Mouse (Mus musculus): ENCODE measurements at regions not wholly inside any gene's neighbourhood (a gene's known extent, or its start where the extent isn't known, plus 50 kb on each side); places are given as distances from the start of the nearest gene placed in this dataset.

DNA sequence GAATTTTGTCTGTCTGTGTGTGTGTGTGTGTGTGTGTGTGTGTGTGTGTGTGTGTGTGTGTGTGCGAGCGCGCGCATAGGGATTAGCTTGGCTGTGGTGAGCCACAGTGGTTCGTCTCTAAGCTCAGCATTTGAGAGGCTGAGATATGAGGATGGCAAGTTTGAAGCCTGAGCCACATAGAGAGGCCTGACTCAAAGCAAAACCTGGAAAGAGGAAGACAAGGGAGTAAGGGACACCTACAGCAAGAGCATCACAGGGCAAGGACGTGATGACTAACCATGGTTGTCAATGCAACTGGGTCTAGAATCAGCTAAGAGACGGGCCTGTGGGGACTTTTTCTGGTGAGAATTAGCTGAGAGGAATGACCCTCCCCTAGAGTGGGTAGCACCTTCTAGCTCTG lies 59.2 kb upstream of the Ivns1abp start:
- DNase-seq (ENCODE audit: low spot score): no peak
- 86% methylated on average over 7 of the region's 7 CpGs for WGBS
- no peak overlapping the region for H3K27ac ChIP-seq (replicated peaks; ENCODE audit: low read depth, low read length)
- H3K4me2 ChIP-seq (ENCODE audit: low read depth, low read length): no peak overlapping the region
- H3K9ac ChIP-seq (ENCODE audit: low read depth, low read length): no peak overlapping the region
- no peaks in the 10 kb centered on the region for H3K9me3 ChIP-seq (ENCODE audit: control insufficient read depth, low read length)
- peaks cover 6% of the 10 kb centered on the region; the same call in 1 of the 2 replicates for H3K4me1 ChIP-seq (ENCODE audit: control insufficient read depth, insufficient read depth, low read length)
- no peak overlapping the region for H3K4me3 ChIP-seq (ENCODE audit: low read depth, low read length)
- no peaks in the 10 kb centered on the region for H3K27me3 ChIP-seq (replicated peaks; ENCODE audit: control insufficient read depth, insufficient read depth, low read length)
- H3K36me3 ChIP-seq (ENCODE audit: control insufficient read depth, insufficient read depth, low read length): no peaks in the 10 kb centered on the region
- no peak for ATAC-seq (ENCODE audit: low read depth)

DNA sequence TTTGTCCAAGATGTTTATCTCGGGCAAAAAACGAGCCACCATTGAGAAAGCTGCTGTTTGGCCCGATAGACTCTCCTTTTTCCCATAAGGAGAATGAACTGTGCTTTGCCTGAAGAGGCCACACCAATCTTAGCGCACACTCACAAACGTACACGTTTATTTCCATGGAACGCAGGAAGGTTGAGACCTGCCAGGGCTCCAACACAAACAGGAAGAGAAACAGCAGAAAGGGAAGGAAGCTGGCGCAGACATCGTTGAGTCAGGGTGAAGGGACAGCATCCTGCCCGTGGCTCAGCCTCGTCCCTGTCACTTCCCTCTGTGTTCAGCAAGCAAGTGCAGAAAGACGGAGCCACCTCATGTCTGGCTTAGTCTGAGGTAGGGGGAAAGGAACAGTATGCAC lies 56.8 kb upstream of the Ivns1abp start:
- peak overlapping the region; percentile 37; the same call in 1 of the 2 replicates for H3K9ac ChIP-seq (ENCODE audit: low read depth, low read length)
- peaks cover 6% of the 10 kb centered on the region; the same call in 1 of the 2 replicates for H3K4me1 ChIP-seq (ENCODE audit: control insufficient read depth, insufficient read depth, low read length)
- no peak overlapping the region for H3K4me3 ChIP-seq (ENCODE audit: low read depth, low read length)
- no peak overlapping the region for H3K27ac ChIP-seq (replicated peaks; ENCODE audit: low read depth, low read length)
- H3K9me3 ChIP-seq (ENCODE audit: control insufficient read depth, low read length): no peaks in the 10 kb centered on the region
- DNase-seq (ENCODE audit: low spot score) (no peak), ATAC-seq (ENCODE audit: low read depth) (no peak)
- H3K36me3 ChIP-seq (ENCODE audit: control insufficient read depth, insufficient read depth, low read length): no peaks in the 10 kb centered on the region
- H3K27me3 ChIP-seq (replicated peaks; ENCODE audit: control insufficient read depth, insufficient read depth, low read length): no peaks in the 10 kb centered on the region
- 35% methylated on average over 12 of the region's 12 CpGs for WGBS
- peak overlapping the region; percentile 34; the same call in 1 of the 2 replicates for H3K4me2 ChIP-seq (ENCODE audit: low read depth, low read length)

DNA sequence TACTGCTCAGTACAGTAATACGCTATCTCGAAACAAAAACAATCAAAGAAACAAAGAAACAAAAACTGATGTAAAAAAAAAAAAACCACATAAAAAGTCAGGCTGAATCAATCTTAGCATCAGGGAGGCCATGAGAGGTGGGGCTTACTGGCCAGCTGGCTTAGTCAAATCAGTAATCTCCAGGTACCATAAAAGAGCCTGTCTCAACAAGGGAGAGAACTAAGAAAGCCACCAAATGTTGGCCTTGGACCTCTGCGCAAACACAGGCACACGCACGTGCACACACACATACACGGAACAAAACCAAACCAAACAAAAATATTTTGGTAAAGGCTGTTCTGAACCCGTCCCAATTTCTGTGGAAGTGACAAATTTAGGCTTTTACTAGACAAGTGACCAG lies 55.2 kb upstream of the Ivns1abp start:
- Histone ChIP-seq H3K4me3 (ENCODE audit: low read depth, low read length) (no peak overlapping the region), H3K4me2 (ENCODE audit: low read depth, low read length) (no peak overlapping the region), H3K4me1 (ENCODE audit: control insufficient read depth, insufficient read depth, low read length) (peaks cover 6% of the 10 kb centered on the region; the same call in 1 of the 2 replicates), H3K27me3 (replicated peaks; ENCODE audit: control insufficient read depth, insufficient read depth, low read length) (no peaks in the 10 kb centered on the region), H3K27ac (replicated peaks; ENCODE audit: low read depth, low read length) (no peak overlapping the region), H3K9ac (ENCODE audit: low read depth, low read length) (no peak overlapping the region), H3K36me3 (ENCODE audit: control insufficient read depth, insufficient read depth, low read length) (no peaks in the 10 kb centered on the region), H3K9me3 (ENCODE audit: control insufficient read depth, low read length) (no peaks in the 10 kb centered on the region)
- DNase-seq (ENCODE audit: low spot score): no peak
- ATAC-seq (ENCODE audit: low read depth): no peak
- WGBS: 93% methylated on average over 7 of the region's 7 CpGs

DNA sequence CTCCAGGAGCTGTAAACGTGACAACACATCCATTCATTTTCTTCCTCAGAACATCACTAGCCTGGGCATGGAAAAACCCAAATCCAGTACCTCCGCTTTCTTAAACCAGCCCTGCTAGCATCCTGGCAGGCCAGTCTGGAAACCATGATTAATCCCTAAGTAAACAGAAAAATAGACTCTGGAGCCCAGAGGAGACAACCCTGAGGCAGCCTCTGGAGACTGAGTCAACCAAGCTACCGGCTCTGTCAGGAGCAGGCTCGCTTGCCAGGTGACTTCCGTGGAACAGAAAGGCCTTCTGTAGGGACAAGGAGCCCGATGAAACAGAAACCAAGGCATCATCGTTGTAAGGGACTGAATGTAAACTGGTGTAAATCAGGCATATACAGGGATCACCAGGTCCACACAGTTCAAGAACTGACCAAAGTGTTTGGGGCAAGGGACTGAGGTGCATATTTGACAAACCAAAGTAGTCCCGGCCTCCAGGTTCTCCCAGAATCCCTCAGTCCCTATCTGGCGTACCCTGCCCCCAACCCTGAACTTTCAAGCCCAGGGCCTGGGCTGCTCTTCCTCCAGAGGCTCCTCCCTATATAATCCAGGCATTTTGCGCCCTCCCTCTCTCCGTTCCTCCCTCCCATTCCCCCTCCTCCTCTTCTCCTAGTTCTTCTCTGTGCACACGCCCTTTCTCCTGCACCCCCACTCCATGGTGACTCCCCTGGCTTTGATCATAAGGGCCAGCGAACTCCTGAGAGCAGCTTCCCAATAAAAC lies 54.6 kb upstream of the Ivns1abp start:
- DNase-seq (ENCODE audit: low spot score) (no peak), ATAC-seq (ENCODE audit: low read depth) (no peak)
- no peaks in the 10 kb centered on the region for H3K36me3 ChIP-seq (ENCODE audit: control insufficient read depth, insufficient read depth, low read length)
- H3K9ac ChIP-seq (ENCODE audit: low read depth, low read length): no peak overlapping the region
- H3K9me3 ChIP-seq (ENCODE audit: control insufficient read depth, low read length): no peaks in the 10 kb centered on the region
- peaks cover 6% of the 10 kb centered on the region; the same call in 1 of the 2 replicates for H3K4me1 ChIP-seq (ENCODE audit: control insufficient read depth, insufficient read depth, low read length)
- H3K4me2 ChIP-seq (ENCODE audit: low read depth, low read length): no peak overlapping the region
- H3K27me3 ChIP-seq (replicated peaks; ENCODE audit: control insufficient read depth, insufficient read depth, low read length): no peaks in the 10 kb centered on the region
- H3K4me3 ChIP-seq (ENCODE audit: low read depth, low read length): no peak overlapping the region
- no peak overlapping the region for H3K27ac ChIP-seq (replicated peaks; ENCODE audit: low read depth, low read length)
- 64% methylated on average over 12 of the region's 13 CpGs for WGBS

DNA sequence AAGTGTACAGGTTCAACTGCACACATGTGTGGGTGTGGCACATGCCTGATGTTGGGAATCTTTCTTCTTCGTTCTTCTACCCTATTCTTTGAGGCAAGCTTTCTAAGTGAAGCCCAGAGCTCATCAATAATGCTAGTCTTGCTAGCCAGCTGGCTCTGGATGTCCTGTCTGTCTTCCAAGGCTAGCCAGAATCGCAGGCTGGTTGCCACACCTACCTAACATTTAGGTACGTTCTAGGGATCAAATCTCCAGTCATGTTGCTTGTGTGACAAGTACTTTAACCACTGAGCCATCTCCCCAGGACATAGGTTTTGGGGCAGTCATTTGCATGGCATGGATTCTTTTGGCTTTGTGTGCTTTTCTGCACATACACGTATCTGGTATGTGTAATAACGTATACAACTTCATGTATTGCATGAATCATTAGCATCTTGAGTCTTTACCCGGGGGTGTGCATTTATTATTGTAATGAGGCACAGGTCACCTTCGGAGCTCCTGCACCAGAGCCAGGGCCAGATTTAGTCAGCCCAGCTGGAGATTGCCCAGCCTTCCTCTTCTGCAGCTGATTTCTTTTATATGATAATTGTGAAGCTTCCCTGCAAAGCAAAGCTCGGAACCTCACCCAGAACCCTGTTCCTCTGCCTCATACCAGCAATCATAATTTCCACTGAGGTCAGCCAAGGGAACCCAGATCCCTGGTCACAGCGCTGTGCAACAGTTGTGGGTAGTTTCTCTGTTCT lies 50.8 kb upstream of the Ivns1abp start:
- Histone ChIP-seq H3K9ac (ENCODE audit: low read depth, low read length) (no peak overlapping the region), H3K27ac (replicated peaks; ENCODE audit: low read depth, low read length) (no peak overlapping the region), H3K4me2 (ENCODE audit: low read depth, low read length) (no peak overlapping the region), H3K36me3 (ENCODE audit: control insufficient read depth, insufficient read depth, low read length) (no peaks in the 10 kb centered on the region), H3K27me3 (replicated peaks; ENCODE audit: control insufficient read depth, insufficient read depth, low read length) (no peaks in the 10 kb centered on the region), H3K9me3 (ENCODE audit: control insufficient read depth, low read length) (no peaks in the 10 kb centered on the region), H3K4me1 (ENCODE audit: control insufficient read depth, insufficient read depth, low read length) (no peaks in the 10 kb centered on the region), H3K4me3 (ENCODE audit: low read depth, low read length) (no peak overlapping the region)
- 67% methylated on average over 9 of the region's 9 CpGs for WGBS
- DNase-seq (ENCODE audit: low spot score) (no peak), ATAC-seq (ENCODE audit: low read depth) (no peak)

All from embryonic facial prominence, embryonic 14.5 days (tissue).